Mouse (Mus musculus) megakaryocyte, embryonic 14.5 days (primary cell): Measurements from ENCODE around the gene C6. TPM values are rescaled to one million over a fixed set of nuclear protein-coding genes. Genes with fewer than 3 reads are reported as not detected.

Experiments
- H3K27me3 ChIP-seq: replicated peaks from 2 replicates; pipeline ENCODE3; 2012; ENCODE audit warnings: inconsistent platforms
- H3K36me3 ChIP-seq: replicated peaks from 2 replicates; pipeline ENCODE3; 2012; ENCODE audit warnings: low read length, inconsistent platforms, mixed read lengths
- H3K4me1 ChIP-seq: 2 replicates; pipeline ENCODE4 v1.6.1; 2012; ENCODE audit warnings: inconsistent platforms
- H3K4me3 ChIP-seq: replicated peaks from 2 replicates; pipeline ENCODE3; 2012; ENCODE audit warnings: moderate library complexity, mild to moderate bottlenecking, inconsistent platforms
- H3K9me3 ChIP-seq: 2 replicates; pipeline ENCODE4 v1.6.1; 2012; ENCODE audit warnings: inconsistent platforms
- FLI1 ChIP-seq: IDR thresholded peaks from 2 replicates; pipeline ENCODE4 v1.6.1; 2012; ENCODE audit warnings: low read length, inconsistent platforms, mixed read lengths
- GATA1 ChIP-seq: IDR thresholded peaks from 3 replicates; pipeline ENCODE4 v1.6.1; 2012; ENCODE audit warnings: mixed read lengths, low read length, inconsistent platforms, borderline replicate concordance
- polyA plus RNA-seq: library from polyadenylated mRNA; stranded (reverse); fragments of >175 nt; gene quantifications from 2 replicates; pipeline ENCODE4 v1.2.3, GENCODE M21; 2012; ENCODE audit warnings: low replicate concordance; ENCODE audit not compliant: insufficient read depth

C6 gene
- polyA plus RNA-seq, result not detected in 2 replicates

DNA sequence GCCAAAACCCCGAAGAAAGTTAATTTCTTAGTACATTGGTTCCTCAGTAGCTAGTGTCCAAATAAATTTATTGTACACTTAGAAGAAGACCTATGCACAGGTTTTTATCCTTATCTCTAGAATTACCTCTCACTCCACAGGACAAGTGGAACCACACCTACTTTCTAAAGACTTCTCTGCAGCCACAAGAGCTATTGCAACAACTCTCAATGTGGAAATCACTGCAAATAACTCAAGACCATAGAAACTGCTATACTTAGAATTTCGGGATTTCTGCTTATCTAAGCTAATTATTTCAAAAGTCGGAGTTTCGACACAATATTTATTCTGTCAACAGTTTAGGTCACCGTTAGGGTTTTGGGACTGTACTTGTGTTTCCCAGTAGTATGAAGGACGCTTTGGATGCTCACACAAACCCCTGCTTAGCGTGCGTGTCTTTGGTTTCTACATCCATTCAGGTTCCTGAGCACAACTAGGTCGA lies at the start of gene C6:
C6 (plus strand) TSS at position 346 of the 481 bp plus-strand sequence.
- no peaks in the 10 kb centered on the region for H3K36me3 ChIP-seq
- H3K4me3 ChIP-seq, result no peak within 1 kb of the TSS
- TF ChIP-seq FLI1, result no peak
- no peak for TF ChIP-seq GATA1
- no peaks in the 10 kb centered on the region for H3K9me3 ChIP-seq
- H3K27me3 ChIP-seq, result no peaks in the 10 kb centered on the region
- no peaks in the 10 kb centered on the region for H3K4me1 ChIP-seq

DNA sequence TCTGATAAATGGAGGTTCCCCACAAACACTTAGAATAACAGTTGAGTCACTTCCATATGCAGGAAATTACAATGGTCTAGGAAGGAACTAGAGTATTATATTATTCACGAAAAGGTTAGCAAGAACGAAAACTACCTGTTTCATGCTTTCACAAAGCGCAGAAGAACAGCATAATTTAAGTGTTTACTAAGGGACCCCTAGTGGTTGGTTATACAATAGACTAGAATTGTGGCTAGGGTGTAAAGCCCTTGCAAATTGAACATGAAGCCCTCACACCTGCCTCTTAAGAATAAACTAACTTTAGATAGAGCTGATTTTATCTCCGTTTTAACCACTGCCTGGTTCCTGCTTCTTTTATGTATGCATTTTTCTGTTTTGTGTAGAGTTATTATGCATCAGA lies 29.4 kb upstream of the C6 start:
- H3K4me1 ChIP-seq, result no peaks in the 10 kb centered on the region
- no peaks in the 10 kb centered on the region for H3K36me3 ChIP-seq
- H3K9me3 ChIP-seq, result peaks cover 18% of the 10 kb centered on the region
- no peak overlapping the region for H3K4me3 ChIP-seq
- TF ChIP-seq GATA1 (no peak), FLI1 (no peak)
- no peaks in the 10 kb centered on the region for H3K27me3 ChIP-seq

DNA sequence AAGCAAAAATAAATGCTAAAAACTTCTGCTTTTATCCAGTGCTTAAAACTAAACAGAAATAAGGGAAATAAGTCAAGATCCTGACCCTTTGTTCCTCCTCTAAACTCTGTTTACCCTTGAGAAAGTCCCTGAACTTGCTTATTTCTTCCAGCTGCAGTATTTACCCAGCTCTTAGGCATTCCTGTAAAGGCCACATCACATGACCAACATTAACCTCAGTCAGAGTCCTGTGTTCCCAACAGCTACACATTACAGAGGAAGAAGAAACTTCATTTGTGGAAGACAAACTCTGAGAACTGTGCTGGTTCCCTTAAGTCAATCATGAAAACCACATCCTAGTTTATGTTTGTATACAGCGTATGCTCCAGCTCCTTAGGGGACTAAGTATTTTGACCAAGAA lies 7.2 kb downstream of the C6 start:
- no peaks in the 10 kb centered on the region for H3K9me3 ChIP-seq
- no peaks in the 10 kb centered on the region for H3K36me3 ChIP-seq
- TF ChIP-seq GATA1 (no peak), FLI1 (no peak)
- no peak overlapping the region for H3K4me3 ChIP-seq
- no peaks in the 10 kb centered on the region for H3K27me3 ChIP-seq
- no peaks in the 10 kb centered on the region for H3K4me1 ChIP-seq

DNA sequence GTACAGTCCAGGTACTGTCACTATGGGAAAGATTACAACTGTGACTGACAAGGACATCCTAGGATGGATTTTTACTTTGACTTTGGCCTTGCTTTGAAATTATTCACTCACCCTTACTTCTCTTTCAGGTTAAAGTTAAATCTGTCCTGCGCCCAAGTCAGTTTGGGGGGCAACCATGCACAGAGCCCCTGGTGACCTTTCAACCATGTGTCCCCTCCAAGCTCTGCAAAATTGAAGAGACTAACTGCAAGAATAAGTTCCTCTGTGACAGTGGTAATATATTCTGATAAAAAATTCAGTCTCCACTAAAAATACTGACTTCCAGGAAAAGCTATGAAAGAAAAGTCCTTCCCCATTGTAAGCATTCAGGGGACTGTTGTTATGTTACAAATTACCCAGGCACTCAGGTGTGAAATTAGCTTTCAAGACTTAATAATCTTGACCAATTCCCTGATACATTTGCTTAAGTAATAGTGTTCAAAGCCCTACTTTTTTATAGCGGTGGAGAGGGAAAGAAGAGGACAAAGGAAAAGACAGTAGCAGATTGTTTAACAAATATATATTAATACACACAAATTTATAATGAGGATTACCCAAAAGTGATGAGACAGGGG lies 8.1 kb downstream of the C6 start:
- no peaks in the 10 kb centered on the region for H3K36me3 ChIP-seq
- no peaks in the 10 kb centered on the region for H3K4me1 ChIP-seq
- no peaks in the 10 kb centered on the region for H3K27me3 ChIP-seq
- TF ChIP-seq GATA1 (no peak), FLI1 (no peak)
- H3K9me3 ChIP-seq, result no peaks in the 10 kb centered on the region
- no peak overlapping the region for H3K4me3 ChIP-seq

DNA sequence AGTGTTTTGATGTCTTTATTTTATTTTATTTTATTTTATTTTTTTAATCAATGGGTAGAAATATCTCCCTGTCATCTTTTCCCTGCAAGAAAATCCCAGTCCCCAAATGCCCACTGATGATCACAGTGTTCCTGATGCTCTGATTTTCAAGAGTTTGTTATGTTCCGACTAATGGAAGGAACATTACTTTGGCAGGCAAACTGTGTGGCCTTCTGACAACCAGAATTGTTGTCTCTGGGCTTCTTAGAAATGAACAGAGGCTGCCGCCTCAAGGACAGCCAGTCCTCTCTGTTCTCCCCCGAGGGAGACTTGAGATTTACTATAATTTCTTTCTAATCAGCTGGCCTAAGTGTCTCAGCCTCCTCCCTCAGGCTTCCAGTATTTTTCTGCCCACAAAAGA lies 20.7 kb downstream of the C6 start:
- Histone ChIP-seq H3K4me3 (no peak overlapping the region), H3K4me1 (no peaks in the 10 kb centered on the region), H3K36me3 (no peaks in the 10 kb centered on the region), H3K27me3 (no peaks in the 10 kb centered on the region), H3K9me3 (0 out of 2 replicates have a peak, but pooled peaks cover 4% of the 10 kb centered on the region)
- no peak for TF ChIP-seq FLI1
- no peak for TF ChIP-seq GATA1

DNA sequence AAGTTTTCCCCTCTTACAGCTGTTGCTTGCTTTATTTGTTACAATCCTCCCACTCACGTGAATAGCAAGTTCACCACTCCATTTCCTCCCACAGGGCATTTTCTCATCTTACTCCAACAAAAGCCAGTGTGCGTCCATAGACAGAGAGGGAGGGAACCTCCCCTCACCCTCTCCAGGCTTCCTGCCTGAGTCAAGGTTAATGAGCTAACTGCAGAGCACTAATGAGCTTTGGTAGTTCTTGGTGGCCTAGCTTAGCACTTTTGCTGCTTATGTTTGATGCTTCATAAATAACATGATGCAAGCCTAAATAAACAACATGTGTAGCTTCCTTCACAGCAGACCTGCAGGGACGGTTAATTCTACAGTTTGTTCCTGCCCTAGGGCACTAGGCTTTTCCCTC lies 63.4 kb downstream of the C6 start:
- 0 out of 2 replicates have a peak, but pooled peaks cover 4% of the 10 kb centered on the region for H3K9me3 ChIP-seq
- no peaks in the 10 kb centered on the region for H3K36me3 ChIP-seq
- no peaks in the 10 kb centered on the region for H3K27me3 ChIP-seq
- H3K4me3 ChIP-seq, result no peak overlapping the region
- TF ChIP-seq GATA1, result no peak
- no peak for TF ChIP-seq FLI1
- no peaks in the 10 kb centered on the region for H3K4me1 ChIP-seq

DNA sequence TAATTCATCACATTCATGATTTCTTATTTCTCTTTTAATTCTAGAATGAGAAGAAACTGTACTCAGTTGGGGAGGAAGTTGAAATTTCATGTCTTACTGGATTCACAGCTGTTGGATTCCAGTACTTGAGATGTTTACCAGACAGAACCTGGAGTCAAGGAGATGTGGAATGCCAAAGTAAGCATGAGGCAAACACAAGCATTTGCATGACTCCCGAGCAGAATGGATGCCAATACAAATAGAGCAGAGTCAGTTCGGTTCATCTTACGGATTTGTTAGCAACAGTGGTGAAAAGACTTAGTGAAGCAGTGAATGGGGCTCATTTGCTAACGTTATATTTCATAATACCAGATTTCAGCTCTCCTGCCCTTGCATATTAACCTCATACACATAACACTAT lies 69.9 kb downstream of the C6 start:
- H3K9me3 ChIP-seq, result no peaks in the 10 kb centered on the region
- no peak overlapping the region for H3K4me3 ChIP-seq
- H3K4me1 ChIP-seq, result no peaks in the 10 kb centered on the region
- H3K36me3 ChIP-seq, result no peaks in the 10 kb centered on the region
- no peaks in the 10 kb centered on the region for H3K27me3 ChIP-seq
- no peak for TF ChIP-seq FLI1
- TF ChIP-seq GATA1, result no peak

DNA sequence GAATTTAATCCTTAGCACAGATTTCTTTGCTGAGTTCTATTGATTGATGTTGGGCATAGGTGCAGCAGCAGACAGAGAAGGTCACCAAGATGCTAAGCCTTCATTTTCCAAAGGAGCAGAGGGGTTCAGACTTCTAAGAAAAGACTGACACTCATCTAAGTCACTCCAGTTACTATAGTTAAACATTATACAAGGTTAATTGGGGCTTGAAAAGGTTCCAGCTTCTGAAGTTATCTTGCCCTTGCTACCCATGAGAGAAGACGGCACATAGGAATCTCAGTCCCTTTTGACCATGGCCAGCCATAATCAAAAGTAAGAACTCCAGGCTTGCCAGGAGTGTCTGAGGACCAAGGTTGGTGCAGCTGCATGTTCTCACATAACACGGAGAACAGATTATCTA lies 77.3 kb downstream of the C6 start:
- Histone ChIP-seq H3K4me3 (no peak overlapping the region), H3K4me1 (no peaks in the 10 kb centered on the region), H3K9me3 (0 out of 2 replicates have a peak, but pooled peaks cover 3% of the 10 kb centered on the region), H3K27me3 (no peaks in the 10 kb centered on the region), H3K36me3 (no peaks in the 10 kb centered on the region)
- no peak for TF ChIP-seq GATA1
- no peak for TF ChIP-seq FLI1

DNA sequence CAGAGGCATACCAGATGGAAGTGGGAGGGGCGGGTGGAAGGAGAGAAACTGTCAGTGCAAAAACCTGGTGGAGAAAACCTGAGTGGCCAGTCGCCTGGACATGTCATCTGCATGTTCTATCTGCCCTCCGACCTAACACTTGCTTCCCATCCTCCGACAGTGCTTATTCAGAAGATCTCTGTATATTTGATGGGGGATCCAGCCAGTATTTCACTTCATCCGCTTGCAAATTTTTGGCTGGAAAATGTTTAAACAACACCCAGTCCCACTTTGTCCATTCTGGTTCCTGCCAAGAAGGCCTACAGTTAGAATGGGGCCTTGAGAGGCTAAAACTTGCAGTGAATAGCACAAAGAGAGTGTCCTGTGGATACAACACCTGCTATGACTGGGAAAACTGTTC lies 81.2 kb downstream of the C6 start:
- no peaks in the 10 kb centered on the region for H3K36me3 ChIP-seq

DNA sequence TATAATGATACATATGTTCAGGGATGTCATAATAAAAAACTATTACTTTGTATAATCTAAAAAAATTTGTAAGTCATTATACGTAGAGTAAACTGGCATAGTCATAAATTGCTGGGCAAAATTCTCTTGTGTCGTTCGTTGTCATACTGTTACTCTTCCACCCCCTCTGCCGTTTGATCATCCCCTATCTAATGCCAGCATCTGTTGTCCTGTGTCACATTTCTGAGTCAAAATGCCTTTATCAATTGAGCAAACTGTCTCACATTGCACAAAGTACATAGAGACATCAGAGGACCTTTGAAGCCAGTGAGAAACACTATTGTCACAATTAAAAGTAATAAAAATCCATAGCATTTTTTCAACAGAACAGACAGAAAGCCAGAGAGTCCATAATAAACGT lies 88.0 kb downstream of the C6 start:
- H3K27me3 ChIP-seq, result no peaks in the 10 kb centered on the region
- H3K4me3 ChIP-seq, result no peak overlapping the region
- TF ChIP-seq FLI1 (no peak), GATA1 (no peak)
- H3K4me1 ChIP-seq, result peaks cover 7% of the 10 kb centered on the region
- H3K9me3 ChIP-seq, result no peaks in the 10 kb centered on the region
- no peaks in the 10 kb centered on the region for H3K36me3 ChIP-seq

More for the DNA sequence above, 81.2 kb downstream of the C6 start:
- no peaks in the 10 kb centered on the region for H3K27me3 ChIP-seq
- H3K4me3 ChIP-seq, result no peak overlapping the region
- no peak for TF ChIP-seq FLI1
- H3K9me3 ChIP-seq, result 0 out of 2 replicates have a peak, but pooled peaks cover 3% of the 10 kb centered on the region
- no peaks in the 10 kb centered on the region for H3K4me1 ChIP-seq
